Mouse (Mus musculus) stomach, embryonic 16.5 days (tissue): ENCODE measurements around the gene Polr3g. TPM values are rescaled to one million over a fixed set of nuclear protein-coding genes. Genes with fewer than 3 reads are reported as not detected.
"Not testable (repeated sequence)": the region's sequence is repeated elsewhere in the genome, so short reads cannot be mapped to it uniquely, and the experiment has no call there.

Experiments used
- ATAC-seq: fragments of 200-750 bp; cut with Nextera tagmentation; 2 replicates; pipeline ENCODE4 v1.8.0; 2017; ENCODE audit warnings: moderate number of reproducible peaks, moderate TSS enrichment; ENCODE audit not compliant: insufficient read depth, low FRiP score
- H3K27ac ChIP-seq: fragments of 300-500 bp; sonication (generic); 2 replicates; pipeline ENCODE4 v1.5.1; 2014; ENCODE audit warnings: low read length
- H3K27me3 ChIP-seq: fragments of 300-500 bp; sonication (generic); 2 replicates; pipeline ENCODE4 v1.6.1; 2014; ENCODE audit warnings: low read length, control low read depth, mixed read lengths; ENCODE audit not compliant: control insufficient read depth, insufficient read depth
- H3K36me3 ChIP-seq: fragments of 300-500 bp; sonication (generic); 2 replicates; pipeline ENCODE4 v1.6.1; 2014; ENCODE audit warnings: low read length; ENCODE audit not compliant: control insufficient read depth, insufficient read depth
- H3K4me1 ChIP-seq: fragments of 300-500 bp; sonication (generic); 2 replicates; pipeline ENCODE4 v1.6.1; 2014; ENCODE audit warnings: low read length, control low read depth, mixed read lengths; ENCODE audit not compliant: control insufficient read depth, insufficient read depth
- H3K4me2 ChIP-seq: fragments of 300-500 bp; sonication (generic); 2 replicates; pipeline ENCODE4 v1.6.1; 2014; ENCODE audit warnings: low read depth, low read length, mixed read lengths
- H3K4me3 ChIP-seq: fragments of 300-500 bp; sonication (generic); replicated peaks from 2 replicates; pipeline ENCODE4 v1.5.1; 2014; ENCODE audit warnings: mild to moderate bottlenecking, low read length
- H3K9ac ChIP-seq: fragments of 300-500 bp; sonication (generic); 2 replicates; pipeline ENCODE4 v1.6.1; 2014; ENCODE audit warnings: low read length
- H3K9me3 ChIP-seq: fragments of 300-500 bp; sonication (generic); replicated peaks from 2 replicates; pipeline ENCODE4 v1.6.1; 2016; ENCODE audit warnings: low read length, control low read depth; ENCODE audit not compliant: control insufficient read depth
- WGBS: fragments of 180-500 bp; shearing (Covaris S2); extraction: QIAGEN DNeasy Blood & Tissue Kit; methylation state at CpG from one replicate; pipeline ENCODE4 v1.1.7; 2014; 5-methylcytosine and 5-hydroxymethylcytosine counted together
- polyA plus RNA-seq: library from polyadenylated mRNA; unstranded; fragments of >200 nt; fragmentation: Nextera tagmentation; extraction: Ambion mirVana; gene quantifications from 2 replicates; pipeline ENCODE4 v1.2.1, GENCODE M21; 2015

Polr3g gene
- polyA plus RNA-seq, 1 experiment from 2014 or later, result 20.8 TPM

GRCm38 (mm10) chr13:81730362-81730761 lies 19.5 kb upstream of the Polr3g start:
- ATAC-seq, result no peak
- H3K4me3 ChIP-seq, result no peak overlapping the region
- H3K27ac ChIP-seq, result no peak overlapping the region
- 88% methylated on average over 1 of the region's 1 CpGs for WGBS
- H3K36me3 ChIP-seq, result no peaks in the 10 kb centered on the region
- no peaks in the 10 kb centered on the region for H3K4me1 ChIP-seq
- H3K4me2 ChIP-seq, result no peak overlapping the region
- H3K27me3 ChIP-seq, result no peaks in the 10 kb centered on the region
- H3K9me3 ChIP-seq, result no peaks in the 10 kb centered on the region; the same call in 1 of the 2 replicates
- no peak overlapping the region for H3K9ac ChIP-seq

GRCm38 (mm10) chr13:81729102-81729501 lies 18.3 kb upstream of the Polr3g start:
- no peak overlapping the region for H3K9ac ChIP-seq
- H3K9me3 ChIP-seq, result no peaks in the 10 kb centered on the region; the same call in 1 of the 2 replicates
- no peaks in the 10 kb centered on the region for H3K27me3 ChIP-seq
- no peaks in the 10 kb centered on the region for H3K36me3 ChIP-seq
- no peak overlapping the region for H3K4me3 ChIP-seq
- no peak overlapping the region for H3K27ac ChIP-seq
- no peak overlapping the region for H3K4me2 ChIP-seq
- no peak for ATAC-seq
- 53% methylated on average over 4 of the region's 4 CpGs for WGBS
- no peaks in the 10 kb centered on the region for H3K4me1 ChIP-seq

GRCm38 (mm10) chr13:81728141-81728540 lies 17.3 kb upstream of the Polr3g start:
- H3K27ac ChIP-seq, H3K27me3 ChIP-seq, H3K9ac ChIP-seq, H3K4me1 ChIP-seq, H3K4me2 ChIP-seq, H3K36me3 ChIP-seq, ATAC-seq, H3K4me3 ChIP-seq, H3K9me3 ChIP-seq: not testable (repeated sequence)
- WGBS, result 53% methylated on average over 12 of the region's 12 CpGs

GRCm38 (mm10) chr13:81713896-81714295 lies 3.1 kb upstream of the Polr3g start:
- Histone ChIP-seq H3K4me1 (0 out of 2 replicates have a peak, but pooled peaks cover 10% of the 10 kb centered on the region), H3K36me3 (no peaks in the 10 kb centered on the region), H3K27ac (no peak overlapping the region), H3K9me3 (no peaks in the 10 kb centered on the region), H3K4me3 (no peak overlapping the region), H3K9ac (no peak overlapping the region), H3K27me3 (no peaks in the 10 kb centered on the region), H3K4me2 (no peak overlapping the region)
- 100% methylated on average over 1 of the region's 1 CpGs for WGBS
- ATAC-seq, result no peak

DNA sequence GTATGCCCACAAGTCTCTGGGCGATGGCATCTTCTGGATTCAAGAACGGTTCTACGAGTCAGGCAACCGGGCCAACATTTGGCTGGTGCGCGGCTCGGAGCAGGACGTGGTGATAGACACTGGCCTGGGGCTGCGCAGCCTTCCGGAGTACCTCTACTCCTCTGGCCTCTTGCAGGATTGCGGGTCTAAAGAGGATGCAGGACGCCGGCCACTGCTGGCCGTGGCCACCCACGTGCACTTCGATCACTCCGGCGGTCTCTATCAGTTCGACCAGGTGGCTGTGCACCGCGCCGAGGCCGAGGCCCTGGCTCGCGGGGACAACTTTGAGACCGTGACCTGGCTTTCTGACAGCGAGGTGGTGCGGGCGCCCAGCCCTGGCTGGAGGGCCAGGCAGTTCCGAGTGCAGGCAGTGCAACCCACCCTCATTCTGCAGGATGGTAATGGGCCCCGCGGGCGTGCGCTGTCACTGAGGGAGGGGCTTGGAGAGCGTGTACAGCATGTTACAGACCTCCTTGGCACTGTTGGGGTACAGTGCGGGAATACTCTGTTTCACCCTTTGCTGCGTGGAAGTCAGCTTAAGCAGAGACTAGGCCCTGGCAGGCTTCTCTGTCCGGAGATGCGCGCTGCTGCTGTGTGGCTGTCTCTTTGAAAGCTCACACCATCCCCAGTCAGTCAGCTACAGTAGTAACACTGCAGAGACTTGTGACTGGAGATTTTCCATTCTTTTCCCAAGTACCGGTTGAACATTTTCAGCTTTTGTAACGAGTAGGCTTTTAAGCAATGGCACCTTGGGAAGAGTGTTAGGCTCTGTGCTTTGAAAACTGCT lies 946 bp upstream of the Polr3g start:
- Histone ChIP-seq H3K27ac (peak overlapping the region; percentile 96), H3K4me1 (0 out of 2 replicates have a peak, but pooled peaks cover 10% of the 10 kb centered on the region), H3K9ac (peak overlapping the region; percentile 83), H3K4me2 (peak overlapping the region; percentile 100), H3K36me3 (no peaks in the 10 kb centered on the region), H3K9me3 (no peaks in the 10 kb centered on the region), H3K4me3 (peak overlapping the region; percentile 92), H3K27me3 (no peaks in the 10 kb centered on the region)
- WGBS, result 1% methylated on average over 42 of the region's 42 CpGs
- peak; percentile 1; the same call in 1 of the 2 replicates for ATAC-seq

- Histone ChIP-seq H3K36me3 (no peaks in the 10 kb centered on the region), H3K9me3 (no peaks in the 10 kb centered on the region), H3K4me2 (peak overlapping the region; percentile 100), H3K4me1 (0 out of 2 replicates have a peak, but pooled peaks cover 10% of the 10 kb centered on the region), H3K27me3 (no peaks in the 10 kb centered on the region), H3K4me3 (peak overlapping the region; percentile 92), H3K9ac (peak overlapping the region; percentile 83), H3K27ac (peak overlapping the region; percentile 96; the same call in 1 of the 2 replicates)
- no peak for ATAC-seq
- WGBS, result 1% methylated on average over 7 of the region's 7 CpGs
These were observed 547 bp downstream of the Polr3g start for GRCm38 (mm10) chr13:81710266-81710665.

GRCm38 (mm10) chr13:81709805-81710204 lies 1.0 kb downstream of the Polr3g start:
- no peaks in the 10 kb centered on the region for H3K27me3 ChIP-seq
- 0 out of 2 replicates have a peak, but pooled peaks cover 10% of the 10 kb centered on the region for H3K4me1 ChIP-seq
- H3K9ac ChIP-seq, result 0 out of 2 replicates have a peak overlapping the region, but pooled peaks have one; percentile 23
- WGBS, result 34% methylated on average over 4 of the region's 4 CpGs
- ATAC-seq, result no peak
- H3K36me3 ChIP-seq, result no peaks in the 10 kb centered on the region
- H3K27ac ChIP-seq, result no peak overlapping the region
- no peaks in the 10 kb centered on the region for H3K9me3 ChIP-seq
- peak overlapping the region; percentile 100 for H3K4me2 ChIP-seq
- H3K4me3 ChIP-seq, result peak overlapping the region; percentile 92

DNA sequence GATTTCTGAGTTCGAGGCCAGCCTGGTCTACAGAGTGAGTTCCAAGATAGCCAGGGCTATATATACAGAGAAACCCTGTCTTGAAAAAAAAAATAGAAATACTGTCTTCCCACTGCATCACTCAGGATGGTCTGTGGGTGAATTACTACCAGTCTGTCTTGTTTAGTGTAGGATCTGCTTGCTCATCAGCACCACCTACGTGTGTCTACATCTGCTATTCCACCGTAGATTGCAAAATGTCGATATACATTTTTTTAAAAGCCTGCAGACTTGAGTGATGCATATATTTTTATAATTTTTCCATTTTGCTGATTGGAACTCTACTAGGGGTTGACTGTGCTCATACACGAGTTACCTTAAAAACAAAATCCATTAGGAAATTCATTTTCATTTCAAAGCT lies 4.5 kb downstream of the Polr3g start:
- 90% methylated on average over 5 of the region's 5 CpGs for WGBS
- H3K36me3 ChIP-seq, result no peaks in the 10 kb centered on the region
- H3K9me3 ChIP-seq, result no peaks in the 10 kb centered on the region
- H3K4me3 ChIP-seq, result no peak overlapping the region
- H3K27me3 ChIP-seq, result no peaks in the 10 kb centered on the region
- H3K4me1 ChIP-seq, result 0 out of 2 replicates have a peak, but pooled peaks cover 4% of the 10 kb centered on the region
- H3K27ac ChIP-seq, result no peak overlapping the region
- no peak overlapping the region for H3K4me2 ChIP-seq
- H3K9ac ChIP-seq, result no peak overlapping the region
- no peak for ATAC-seq

- no peak for ATAC-seq
- Histone ChIP-seq H3K4me1 (no peaks in the 10 kb centered on the region), H3K36me3 (no peaks in the 10 kb centered on the region), H3K9me3 (no peaks in the 10 kb centered on the region), H3K4me3 (no peak overlapping the region), H3K27me3 (no peaks in the 10 kb centered on the region), H3K9ac (no peak overlapping the region), H3K4me2 (no peak overlapping the region), H3K27ac (no peak overlapping the region)
- 75% methylated on average over 9 of the region's 9 CpGs for WGBS
These were observed 7.2 kb downstream of the Polr3g start for GRCm38 (mm10) chr13:81703621-81704020.
